7 mouse cellular contexts compared by ENCODE assay signal in the genomic region with DNA sequence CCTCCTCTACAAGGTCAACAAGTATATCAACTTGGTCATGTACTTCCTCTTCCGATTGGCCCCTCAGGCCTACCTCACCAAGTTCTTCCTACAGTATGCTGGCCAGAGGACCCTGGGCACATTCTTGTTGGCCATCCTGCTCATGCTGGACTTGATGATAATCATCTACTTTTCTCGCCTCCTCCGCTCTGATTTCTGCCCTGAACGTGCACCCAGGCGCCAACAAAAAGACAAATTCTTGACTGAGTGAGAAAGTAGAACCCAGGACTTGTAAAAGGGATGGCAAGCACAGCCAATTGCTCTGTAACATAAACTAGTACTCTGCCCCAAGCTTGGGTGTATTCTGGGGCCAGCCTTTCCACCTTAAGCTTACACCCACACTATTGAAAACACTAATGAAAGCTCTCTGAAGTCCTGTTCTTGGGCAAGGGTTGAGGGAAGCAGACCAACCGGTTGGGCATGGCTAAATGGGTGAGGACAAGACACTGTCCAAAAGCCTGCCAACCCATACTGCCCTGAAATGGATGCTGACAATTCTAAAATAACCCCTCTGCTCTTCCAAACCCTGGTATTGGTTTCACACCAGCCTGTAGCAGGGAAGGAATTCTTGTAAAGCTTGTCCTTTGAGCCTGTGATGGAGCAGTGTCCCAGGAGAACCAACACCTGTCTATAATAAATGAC. TPM values are rescaled to one million over a fixed set of nuclear protein-coding genes. Genes with fewer than 3 reads are reported as not detected.
DNase-seq lines count a peak whose midpoint lies in the region; ATAC-seq and TF ChIP-seq lines count a peak whose summit lies in the region.

No protein-coding gene starts in this region.

- no peak for TF ChIP-seq EP300 in ES-Bruce4 (IDR thresholded peaks at IDR 0.05; ENCODE audit: insufficient read depth, low read depth, low read length)

- H3K27ac ChIP-seq in hindbrain, embryonic 13.5 days, result no peak overlapping the region
- H3K27ac ChIP-seq in hindbrain, embryonic 11.5 days (ENCODE audit: low read depth, low read length), result no peak overlapping the region
- peak overlapping the region; percentile 90 for H3K27ac ChIP-seq in ES-Bruce4 (ENCODE audit: insufficient read depth, low read length)
- H3K27ac ChIP-seq in embryonic facial prominence, embryonic 12.5 days, result peak overlapping the region; percentile 97; the same call in 1 of the 2 replicates
- peak overlapping the region; percentile 100 for H3K27ac ChIP-seq in liver, embryonic 15.5 days (replicated peaks)

- no peak overlapping the region for H3K4me2 ChIP-seq in hindbrain, embryonic 13.5 days
- H3K4me2 ChIP-seq in hindbrain, embryonic 11.5 days (replicated peaks; ENCODE audit: low read depth, low read length), result no peak overlapping the region
- peak overlapping the region; percentile 88 for H3K4me2 ChIP-seq in embryonic facial prominence, embryonic 12.5 days (replicated peaks)
- peak overlapping the region; percentile 96 for H3K4me2 ChIP-seq in liver, embryonic 15.5 days

- no peak for ATAC-seq in hindbrain, embryonic 13.5 days (ENCODE audit: low FRiP score)
- no peak for ATAC-seq in hindbrain, embryonic 11.5 days (ENCODE audit: low FRiP score)
- ATAC-seq in embryonic facial prominence, embryonic 12.5 days (ENCODE audit: insufficient number of reproducible peaks, insufficient read depth, low FRiP score, low TSS enrichment), result no peak
- ATAC-seq in liver, embryonic 15.5 days (ENCODE audit: insufficient read depth), result no peak

- H3K9me3 ChIP-seq in hindbrain, embryonic 13.5 days, result no peaks in the 10 kb centered on the region
- H3K9me3 ChIP-seq in hindbrain, embryonic 11.5 days (ENCODE audit: control insufficient read depth, low read length), result no peaks in the 10 kb centered on the region
- H3K9me3 ChIP-seq in ES-Bruce4 (replicated peaks; ENCODE audit: control insufficient read depth, insufficient read depth, low read length, poor library complexity, severe bottlenecking), result no peaks in the 10 kb centered on the region
- H3K9me3 ChIP-seq in embryonic facial prominence, embryonic 12.5 days, result no peaks in the 10 kb centered on the region
- no peaks in the 10 kb centered on the region for H3K9me3 ChIP-seq in liver, embryonic 15.5 days (replicated peaks)

- no peak for TF ChIP-seq CTCF in ES-Bruce4 (IDR thresholded peaks at IDR 0.05; ENCODE audit: low read depth, low read length)

- peaks cover 32% of the 10 kb centered on the region for H3K36me3 ChIP-seq in hindbrain, embryonic 13.5 days
- H3K36me3 ChIP-seq in hindbrain, embryonic 11.5 days (ENCODE audit: control insufficient read depth, insufficient read depth, low read length), result peaks cover 9% of the 10 kb centered on the region; the same call in 1 of the 2 replicates
- H3K36me3 ChIP-seq in ES-Bruce4 (ENCODE audit: control insufficient read depth, insufficient read depth, low read length, poor library complexity, severe bottlenecking), result peaks cover 39% of the 10 kb centered on the region
- peaks cover 26% of the 10 kb centered on the region for H3K36me3 ChIP-seq in embryonic facial prominence, embryonic 12.5 days
- H3K36me3 ChIP-seq in liver, embryonic 15.5 days (replicated peaks), result peaks cover 31% of the 10 kb centered on the region

- H3K9ac ChIP-seq in hindbrain, embryonic 13.5 days, result no peak overlapping the region; the same call in 1 of the 2 replicates
- no peak overlapping the region for H3K9ac ChIP-seq in hindbrain, embryonic 11.5 days (ENCODE audit: low read depth, low read length)
- peak overlapping the region; percentile 89 for H3K9ac ChIP-seq in ES-Bruce4 (ENCODE audit: low read depth, poor library complexity, severe bottlenecking)
- peak overlapping the region; percentile 33; the same call in 1 of the 2 replicates for H3K9ac ChIP-seq in embryonic facial prominence, embryonic 12.5 days
- H3K9ac ChIP-seq in liver, embryonic 15.5 days, result peak overlapping the region; percentile 96

- WGBS in hindbrain, embryonic 13.5 days, result 80% methylated on average over 6 of the region's 6 CpGs
- 78% methylated on average over 6 of the region's 6 CpGs for WGBS in hindbrain, embryonic 11.5 days
- 75% methylated on average over 6 of the region's 6 CpGs for WGBS in embryonic facial prominence, embryonic 12.5 days
- WGBS in liver, embryonic 15.5 days (ENCODE audit: insufficient replicate concordance), result 38% methylated on average over 6 of the region's 6 CpGs

- H3K4me1 ChIP-seq in hindbrain, embryonic 13.5 days (replicated peaks), result peaks cover 69% of the 10 kb centered on the region
- H3K4me1 ChIP-seq in hindbrain, embryonic 11.5 days (replicated peaks; ENCODE audit: control insufficient read depth, insufficient read depth, low read length), result peaks cover 22% of the 10 kb centered on the region
- H3K4me1 ChIP-seq in ES-Bruce4 (ENCODE audit: control insufficient read depth, insufficient read depth, low read length), result no peaks in the 10 kb centered on the region
- H3K4me1 ChIP-seq in embryonic facial prominence, embryonic 12.5 days, result peaks cover 44% of the 10 kb centered on the region
- H3K4me1 ChIP-seq in liver, embryonic 15.5 days (replicated peaks), result peaks cover 62% of the 10 kb centered on the region

- no peak for TF ChIP-seq POLR2A in ES-Bruce4 (IDR thresholded peaks at IDR 0.05; ENCODE audit: insufficient read depth, low read length)

- 0 out of 2 replicates have a peak overlapping the region, but pooled peaks have one; percentile 9 for H3K4me3 ChIP-seq in hindbrain, embryonic 13.5 days
- no peak overlapping the region for H3K4me3 ChIP-seq in hindbrain, embryonic 11.5 days (ENCODE audit: low read depth, low read length)
- H3K4me3 ChIP-seq in ES-Bruce4 (ENCODE audit: low read depth, low read length), result peak overlapping the region; percentile 17
- H3K4me3 ChIP-seq in embryonic facial prominence, embryonic 12.5 days, result peak overlapping the region; percentile 49; the same call in 1 of the 2 replicates
- H3K4me3 ChIP-seq in liver, embryonic 15.5 days (replicated peaks), result peak overlapping the region; percentile 91

- DNase-seq in hindbrain, embryonic 11.5 days (ENCODE audit: low spot score), result no peak
- DNase-seq in right cerebral cortex, postnatal 25 days, result no peak
- DNase-seq in urinary bladder, postnatal 4 days (ENCODE audit: low spot score in 2 of 2), result no peak

- peaks cover 3% of the 10 kb centered on the region; the same call in 1 of the 2 replicates for H3K27me3 ChIP-seq in hindbrain, embryonic 13.5 days
- H3K27me3 ChIP-seq in hindbrain, embryonic 11.5 days (ENCODE audit: control insufficient read depth, insufficient read depth, low read length), result no peaks in the 10 kb centered on the region
- no peaks in the 10 kb centered on the region for H3K27me3 ChIP-seq in ES-Bruce4 (ENCODE audit: control insufficient read depth, insufficient read depth, low read length, poor library complexity, severe bottlenecking)
- H3K27me3 ChIP-seq in embryonic facial prominence, embryonic 12.5 days, result no peaks in the 10 kb centered on the region
- no peaks in the 10 kb centered on the region for H3K27me3 ChIP-seq in liver, embryonic 15.5 days

RNA-seq across cellular contexts. Expression of gene Rpl23a, which starts 3.2 kb away (rescaled TPM):
- polyA plus RNA-seq in hindbrain, embryonic 13.5 days (2015; fragmentation: Nextera tagmentation; extraction: Ambion mirVana), result 913 and 965 TPM in 2 replicates
- 1,168 and 1,191 TPM in 2 replicates for polyA plus RNA-seq in hindbrain, embryonic 11.5 days (2014; fragmentation: Nextera tagmentation; extraction: Ambion mirVana)
- polyA plus RNA-seq in ES-Bruce4 (2011; ENCODE audit: insufficient read depth, insufficient read length, low read depth, missing spikeins), result 2,740 and 2,914 TPM in 2 replicates
- 1,221 and 1,230 TPM in 2 replicates for polyA plus RNA-seq in embryonic facial prominence, embryonic 12.5 days (2016; fragmentation: Nextera tagmentation; extraction: Ambion mirVana)
- 569 and 671 TPM in 2 replicates for polyA plus RNA-seq in liver, embryonic 15.5 days (2015; fragmentation: Nextera tagmentation; extraction: Ambion mirVana)

RNA-seq across cellular contexts. Expression of gene Tlcd1, which starts 3.7 kb away (rescaled TPM):
- polyA plus RNA-seq in hindbrain, embryonic 13.5 days (2015; fragmentation: Nextera tagmentation; extraction: Ambion mirVana), result 7.0 and 8.3 TPM in 2 replicates
- 6.8 and 9.5 TPM in 2 replicates for polyA plus RNA-seq in hindbrain, embryonic 11.5 days (2014; fragmentation: Nextera tagmentation; extraction: Ambion mirVana)
- 12.2 and 13.2 TPM in 2 replicates for polyA plus RNA-seq in ES-Bruce4 (2011; ENCODE audit: insufficient read depth, insufficient read length, low read depth, missing spikeins)
- 13.5 and 14.2 TPM in 2 replicates for polyA plus RNA-seq in embryonic facial prominence, embryonic 12.5 days (2016; fragmentation: Nextera tagmentation; extraction: Ambion mirVana)
- polyA plus RNA-seq in liver, embryonic 15.5 days (2015; fragmentation: Nextera tagmentation; extraction: Ambion mirVana), result 43.3 and 44.5 TPM in 2 replicates

RNA-seq across cellular contexts. Expression of gene Nek8, which starts 3.7 kb away (rescaled TPM):
- 6.6 and 6.7 TPM in 2 replicates for polyA plus RNA-seq in hindbrain, embryonic 13.5 days (2015; fragmentation: Nextera tagmentation; extraction: Ambion mirVana)
- 5.2 and 7.0 TPM in 2 replicates for polyA plus RNA-seq in hindbrain, embryonic 11.5 days (2014; fragmentation: Nextera tagmentation; extraction: Ambion mirVana)
- polyA plus RNA-seq in ES-Bruce4 (2011; ENCODE audit: insufficient read depth, insufficient read length, low read depth, missing spikeins), result 18.1 and 20.0 TPM in 2 replicates
- polyA plus RNA-seq in embryonic facial prominence, embryonic 12.5 days (2016; fragmentation: Nextera tagmentation; extraction: Ambion mirVana), result 17.5 and 18.9 TPM in 2 replicates
- 8.1 and 11.4 TPM in 2 replicates for polyA plus RNA-seq in liver, embryonic 15.5 days (2015; fragmentation: Nextera tagmentation; extraction: Ambion mirVana)

RNA-seq across cellular contexts. Expression of gene Rab34, which starts 8.0 kb away (rescaled TPM):
- polyA plus RNA-seq in hindbrain, embryonic 13.5 days (2015; fragmentation: Nextera tagmentation; extraction: Ambion mirVana), result 53.2 TPM in 2 replicates
- 57.7 and 69.3 TPM in 2 replicates for polyA plus RNA-seq in hindbrain, embryonic 11.5 days (2014; fragmentation: Nextera tagmentation; extraction: Ambion mirVana)
- polyA plus RNA-seq in ES-Bruce4 (2011; ENCODE audit: insufficient read depth, insufficient read length, low read depth, missing spikeins), result 33.1 and 36.1 TPM in 2 replicates
- 164 and 181 TPM in 2 replicates for polyA plus RNA-seq in embryonic facial prominence, embryonic 12.5 days (2016; fragmentation: Nextera tagmentation; extraction: Ambion mirVana)
- 15.2 and 16.3 TPM in 2 replicates for polyA plus RNA-seq in liver, embryonic 15.5 days (2015; fragmentation: Nextera tagmentation; extraction: Ambion mirVana)

RNA-seq across cellular contexts. Expression of gene Proca1, which starts 13.0 kb away (rescaled TPM):
- polyA plus RNA-seq in hindbrain, embryonic 13.5 days (2015; fragmentation: Nextera tagmentation; extraction: Ambion mirVana), result 2.5 and 3.3 TPM in 2 replicates
- polyA plus RNA-seq in hindbrain, embryonic 11.5 days (2014; fragmentation: Nextera tagmentation; extraction: Ambion mirVana), result 1.0 and 1.2 TPM in 2 replicates
- 6.1 and 7.6 TPM in 2 replicates for polyA plus RNA-seq in ES-Bruce4 (2011; ENCODE audit: insufficient read depth, insufficient read length, low read depth, missing spikeins)
- polyA plus RNA-seq in embryonic facial prominence, embryonic 12.5 days (2016; fragmentation: Nextera tagmentation; extraction: Ambion mirVana), result 2.9 TPM in 2 replicates
- 0.24 and 0.55 TPM in 2 replicates for polyA plus RNA-seq in liver, embryonic 15.5 days (2015; fragmentation: Nextera tagmentation; extraction: Ambion mirVana)

Comparison
In these comparisons a context has a peak if more than half of its experiments do, and no peak if none do; other contexts are left out.
1. H3K27ac ChIP-seq: peak in ES-Bruce4 (single experiment), embryonic facial prominence, embryonic 12.5 days (single experiment) and liver, embryonic 15.5 days (single experiment); none in hindbrain, embryonic 13.5 days (single experiment) and hindbrain, embryonic 11.5 days (single experiment).
2. H3K4me2 ChIP-seq: peak in embryonic facial prominence, embryonic 12.5 days (single experiment) and liver, embryonic 15.5 days (single experiment); none in hindbrain, embryonic 13.5 days (single experiment) and hindbrain, embryonic 11.5 days (single experiment).
3. H3K9ac ChIP-seq: peak in ES-Bruce4 (single experiment), embryonic facial prominence, embryonic 12.5 days (single experiment) and liver, embryonic 15.5 days (single experiment); none in hindbrain, embryonic 13.5 days (single experiment) and hindbrain, embryonic 11.5 days (single experiment).